Mouse (Mus musculus): ENCODE measurements around the gene Sycp3. TPM values are rescaled to one million over a fixed set of nuclear protein-coding genes. Genes with fewer than 3 reads are reported as not detected.
A peak's percentile ranks its signal among the peaks of the same experiment; 100 is the strongest.
"Not testable (repeated sequence)": the region's sequence is repeated elsewhere in the genome, so short reads cannot be mapped to it uniquely, and the experiment has no call there.

Gene Sycp3
- polyA plus RNA-seq, 1 experiment from 2014 or later, result not detected

- 48% methylated on average over 3 of the region's 3 CpGs for WGBS
- H3K9me3 ChIP-seq, result no peaks in the 10 kb centered on the region
- peak overlapping the region; percentile 81; the same call in 1 of the 2 replicates for H3K4me3 ChIP-seq
- no peaks in the 10 kb centered on the region for H3K36me3 ChIP-seq
- peaks cover 26% of the 10 kb centered on the region for H3K4me1 ChIP-seq (replicated peaks)
- no peak overlapping the region; the same call in 1 of the 2 replicates for H3K27ac ChIP-seq
- no peak for DNase-seq (ENCODE audit: low spot score)
- no peaks in the 10 kb centered on the region for H3K27me3 ChIP-seq (ENCODE audit: insufficient read depth, poor library complexity, severe bottlenecking)
These were observed 45.1 kb downstream of the Sycp3 start for GRCm38 (mm10) chr10:88504481-88504880.

DNA sequence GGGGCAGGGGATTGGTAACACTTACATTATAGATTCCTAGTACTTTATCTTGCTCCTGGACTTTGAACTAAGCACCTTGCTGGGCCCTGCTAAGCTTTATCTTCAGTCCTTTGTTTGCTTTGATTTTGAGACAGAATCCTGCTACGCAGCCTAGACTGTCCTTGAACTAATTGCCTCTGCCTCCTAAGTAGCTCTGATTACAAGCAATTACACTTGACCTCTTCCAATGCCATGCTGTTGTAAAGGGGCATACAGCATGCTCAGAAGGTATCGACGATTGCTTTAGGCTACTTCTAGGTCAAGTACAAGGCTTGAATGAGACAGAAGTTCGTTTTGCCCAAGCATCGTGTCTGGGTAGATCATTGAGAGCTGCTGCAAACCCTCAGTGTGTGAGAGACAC lies 45.9 kb downstream of the Sycp3 start:
- no peaks in the 10 kb centered on the region for H3K27me3 ChIP-seq (ENCODE audit: insufficient read depth, poor library complexity, severe bottlenecking)
- H3K9me3 ChIP-seq, result no peaks in the 10 kb centered on the region
- no peak overlapping the region for H3K4me3 ChIP-seq
- H3K36me3 ChIP-seq, result no peaks in the 10 kb centered on the region
- peaks cover 26% of the 10 kb centered on the region for H3K4me1 ChIP-seq (replicated peaks)
- WGBS, result 77% methylated on average over 5 of the region's 5 CpGs
- no peak overlapping the region for H3K27ac ChIP-seq
- DNase-seq (ENCODE audit: low spot score), result no peak

DNA sequence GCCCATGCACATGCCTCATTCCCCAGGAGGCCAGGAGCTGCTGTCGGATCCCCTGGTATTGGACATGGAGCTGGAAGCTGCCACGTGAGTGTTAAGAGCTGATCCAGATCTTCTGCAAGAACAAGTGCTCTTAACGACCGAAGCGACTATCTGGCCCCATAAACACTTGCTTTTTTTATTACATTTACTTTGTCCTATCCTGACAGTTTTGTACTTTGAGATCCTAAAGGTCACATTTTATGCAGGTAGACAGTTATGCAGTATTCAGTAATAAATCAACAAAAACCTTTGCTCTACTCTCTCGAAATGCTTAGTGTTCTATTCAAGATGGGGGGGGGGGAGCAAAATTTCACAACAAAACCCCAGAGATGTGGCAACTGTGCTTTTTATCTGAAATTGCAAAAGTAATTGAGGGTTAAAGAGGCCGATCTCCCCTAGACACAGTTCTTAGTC lies 48.3 kb downstream of the Sycp3 start:
- no peaks in the 10 kb centered on the region for H3K9me3 ChIP-seq
- WGBS, result 84% methylated on average over 7 of the region's 7 CpGs

GRCm38 (mm10) chr10:88510503-88511271 lies 51.3 kb downstream of the Sycp3 start:
- WGBS, result 81% methylated on average over 12 of the region's 12 CpGs
- Histone ChIP-seq H3K9me3 (no peaks in the 10 kb centered on the region), H3K4me3 (no peak overlapping the region), H3K36me3 (no peaks in the 10 kb centered on the region), H3K4me1 (replicated peaks) (0 out of 2 replicates have a peak, but pooled peaks cover 4% of the 10 kb centered on the region), H3K27ac (no peak overlapping the region), H3K27me3 (ENCODE audit: insufficient read depth, poor library complexity, severe bottlenecking) (no peaks in the 10 kb centered on the region)
- no peak for DNase-seq (ENCODE audit: low spot score)

More for the DNA sequence above, 48.3 kb downstream of the Sycp3 start:
- H3K36me3 ChIP-seq, result no peaks in the 10 kb centered on the region
- H3K4me3 ChIP-seq, result no peak overlapping the region
- DNase-seq (ENCODE audit: low spot score), result no peak
- no peak overlapping the region for H3K27ac ChIP-seq
- H3K27me3 ChIP-seq (ENCODE audit: insufficient read depth, poor library complexity, severe bottlenecking), result no peaks in the 10 kb centered on the region
- peaks cover 16% of the 10 kb centered on the region for H3K4me1 ChIP-seq (replicated peaks)

DNA sequence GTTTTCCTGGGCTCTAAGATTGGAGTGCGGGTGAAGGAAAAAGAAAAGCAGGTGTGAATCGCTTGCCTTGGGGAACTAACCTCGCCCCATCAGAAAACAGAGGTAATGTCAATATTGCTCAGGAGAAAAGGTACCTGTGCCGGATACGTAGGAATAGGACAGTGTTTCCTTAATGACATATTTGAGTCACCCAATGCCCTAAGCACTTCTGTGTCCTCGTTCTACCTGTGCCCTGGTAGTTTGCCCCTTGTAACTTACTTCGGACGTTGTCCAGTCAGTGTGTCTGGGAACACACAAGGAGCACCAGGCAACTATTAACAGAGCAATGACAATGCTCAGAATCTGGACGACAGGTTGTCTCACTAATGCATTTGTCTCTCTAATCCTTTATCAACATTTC lies 52.0 kb downstream of the Sycp3 start:
- Histone ChIP-seq H3K36me3 (no peaks in the 10 kb centered on the region), H3K9me3 (no peaks in the 10 kb centered on the region), H3K4me3 (no peak overlapping the region), H3K27me3 (ENCODE audit: insufficient read depth, poor library complexity, severe bottlenecking) (no peaks in the 10 kb centered on the region), H3K4me1 (replicated peaks) (0 out of 2 replicates have a peak, but pooled peaks cover 4% of the 10 kb centered on the region), H3K27ac (no peak overlapping the region)
- DNase-seq (ENCODE audit: low spot score), result no peak
- 91% methylated on average over 9 of the region's 9 CpGs for WGBS

DNA sequence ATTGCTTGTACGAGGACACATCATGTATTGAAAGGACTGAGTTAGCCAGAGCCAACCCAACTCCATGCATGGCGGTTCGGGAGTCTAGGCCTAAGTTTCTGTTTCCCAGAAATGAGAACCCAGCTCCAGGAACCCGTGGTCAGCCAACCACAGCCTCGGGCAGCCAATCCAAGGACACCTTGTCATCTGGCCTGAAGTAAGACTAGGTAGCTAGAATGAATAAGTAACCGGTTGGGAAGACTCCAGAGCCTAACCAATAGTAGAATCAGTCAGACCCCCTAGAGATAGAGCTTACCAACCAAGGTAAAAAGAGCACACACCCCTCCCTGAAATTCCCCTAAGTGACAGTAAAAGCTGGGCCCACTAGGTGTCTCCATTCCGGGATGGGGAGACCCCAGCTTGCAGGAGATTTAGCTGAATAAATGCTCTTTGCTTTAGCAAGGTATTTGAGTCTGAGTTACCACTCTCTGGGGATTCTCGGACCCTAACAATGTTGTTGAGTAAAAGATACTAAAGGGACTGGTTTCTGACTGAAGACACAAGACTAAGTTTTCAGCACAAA lies 54.3 kb downstream of the Sycp3 start:
- Histone ChIP-seq H3K4me1 (replicated peaks) (0 out of 2 replicates have a peak, but pooled peaks cover 4% of the 10 kb centered on the region), H3K4me3 (no peak overlapping the region), H3K27ac (no peak overlapping the region), H3K9me3 (no peaks in the 10 kb centered on the region), H3K27me3 (ENCODE audit: insufficient read depth, poor library complexity, severe bottlenecking) (no peaks in the 10 kb centered on the region), H3K36me3 (no peaks in the 10 kb centered on the region)
- no peak for DNase-seq (ENCODE audit: low spot score)
- WGBS, result 70% methylated on average over 8 of the region's 8 CpGs

- Histone ChIP-seq H3K4me1 (replicated peaks) (0 out of 2 replicates have a peak, but pooled peaks cover 4% of the 10 kb centered on the region), H3K36me3 (no peaks in the 10 kb centered on the region), H3K9me3 (no peaks in the 10 kb centered on the region), H3K4me3 (no peak overlapping the region), H3K27me3 (ENCODE audit: insufficient read depth, poor library complexity, severe bottlenecking) (no peaks in the 10 kb centered on the region), H3K27ac (no peak overlapping the region)
- no peak for DNase-seq (ENCODE audit: low spot score)
- 57% methylated on average over 2 of the region's 2 CpGs for WGBS
These were observed 55.1 kb downstream of the Sycp3 start for GRCm38 (mm10) chr10:88514495-88514894.

- H3K4me3 ChIP-seq; H3K4me1 ChIP-seq (replicated peaks); H3K27ac ChIP-seq; DNase-seq (ENCODE audit: low spot score); H3K27me3 ChIP-seq (ENCODE audit: insufficient read depth, poor library complexity, severe bottlenecking); H3K9me3 ChIP-seq; H3K36me3 ChIP-seq: not testable (repeated sequence)
- 91% methylated on average over 7 of the region's 7 CpGs for WGBS
These were observed 55.7 kb downstream of the Sycp3 start for GRCm38 (mm10) chr10:88515049-88515448.

DNA sequence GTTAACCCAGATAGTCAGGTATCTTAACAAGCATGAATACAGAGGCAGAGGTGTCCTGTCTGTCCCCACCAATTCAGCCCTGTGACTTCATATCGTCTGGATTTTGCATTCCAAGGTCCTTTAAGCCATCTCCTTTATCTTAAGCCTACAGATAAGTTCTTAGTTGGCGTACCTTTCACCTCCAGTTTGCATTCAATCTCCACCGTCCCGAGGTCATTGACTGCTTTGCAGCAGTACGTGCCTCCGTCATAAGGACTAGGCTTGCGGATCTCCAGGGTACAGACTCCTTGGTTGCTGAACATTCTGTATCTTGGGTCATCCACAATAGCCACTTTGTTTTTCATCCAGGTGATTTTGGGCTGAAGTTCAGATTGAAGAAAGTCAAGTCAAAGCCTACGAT lies 63.4 kb downstream of the Sycp3 start:
- 92% methylated on average over 8 of the region's 8 CpGs for WGBS
- peaks cover 4% of the 10 kb centered on the region; the same call in 1 of the 2 replicates for H3K36me3 ChIP-seq
- H3K4me1 ChIP-seq (replicated peaks), result no peaks in the 10 kb centered on the region
- no peak overlapping the region for H3K27ac ChIP-seq
- DNase-seq (ENCODE audit: low spot score), result no peak
- no peaks in the 10 kb centered on the region for H3K9me3 ChIP-seq
- H3K27me3 ChIP-seq (ENCODE audit: insufficient read depth, poor library complexity, severe bottlenecking), result no peaks in the 10 kb centered on the region
- H3K4me3 ChIP-seq, result no peak overlapping the region

Other genes with a start within 250 kb of the Sycp3 start
- gene Dram1, start 80.5 kb upstream of the Sycp3 start, polyA plus RNA-seq (2016; fragmentation: Nextera tagmentation; extraction: Ambion mirVana), result 0.16 and 0.35 TPM in 2 replicates
- gene Gnptab, start 80.4 kb upstream of the Sycp3 start, polyA plus RNA-seq (2016; fragmentation: Nextera tagmentation; extraction: Ambion mirVana), result 8.7 and 9.5 TPM in 2 replicates
- gene Chpt1, start 44.5 kb downstream of the Sycp3 start, polyA plus RNA-seq (2016; fragmentation: Nextera tagmentation; extraction: Ambion mirVana), result 11.2 and 11.8 TPM in 2 replicates
- 4.8 and 6.8 TPM in 2 replicates for gene Mybpc1, start 145.6 kb downstream of the Sycp3 start, polyA plus RNA-seq (2016; fragmentation: Nextera tagmentation; extraction: Ambion mirVana)
- gene Spic, start 225.4 kb downstream of the Sycp3 start, polyA plus RNA-seq (2016; fragmentation: Nextera tagmentation; extraction: Ambion mirVana), result not detected in 2 replicates

Data from hindbrain, embryonic 10.5 days (tissue).